In the genomic region with DNA sequence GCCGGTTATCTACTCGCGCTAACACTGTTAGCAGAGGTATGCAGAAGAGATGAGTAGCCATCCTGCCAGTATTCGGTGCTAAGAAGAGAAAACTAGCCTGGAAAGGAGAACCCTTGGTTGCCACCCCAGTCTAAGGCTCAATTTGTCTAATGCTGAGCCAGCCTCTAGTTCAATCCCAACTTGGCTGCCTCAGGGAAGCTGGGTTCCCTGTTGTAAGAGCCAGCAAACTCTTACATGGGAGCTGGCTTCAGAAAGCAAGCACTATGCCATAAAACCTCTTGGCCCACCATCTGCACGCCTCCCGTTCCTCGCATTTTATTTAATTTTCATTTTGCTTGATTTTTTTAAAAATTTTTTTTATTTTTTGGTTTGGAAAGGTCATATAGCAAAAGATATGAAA, we compare ENCODE assay signal across 15 mouse cellular contexts.
"Had no signal": no experiment of that assay in that cellular context is flagged by ENCODE, and none has a peak within 500 bp of the region (broad histone marks: within the 10 kb centered on the region; RNA-seq: fewer than 3 reads in every experiment).

No protein-coding gene starts in this region.

- H3K4me3 ChIP-seq: left cerebral cortex, adult 2 months; limb, embryonic 15.5 days; liver, embryonic 12.5 days; midbrain, embryonic 10.5 days; neural tube, embryonic 13.5 days; stomach, embryonic 15.5 days had no signal

- H3K4me2 ChIP-seq: limb, embryonic 15.5 days; liver, embryonic 12.5 days; lung, embryonic 14.5 days; neural tube, embryonic 13.5 days; stomach, embryonic 15.5 days had no signal

- H3K4me1 ChIP-seq: limb, embryonic 15.5 days; liver, embryonic 12.5 days; midbrain, embryonic 10.5 days; stomach, embryonic 15.5 days had no signal

- DNase-seq: kidney, postnatal 10 days; kidney, postnatal 4 days; lung, embryonic 14.5 days; lung, postnatal 10 days; lung, postnatal 4 days; midbrain, embryonic 14.5 days; right cerebral cortex, postnatal 14 days; thymus, adult 2 months; thymus, postnatal 25 days had no signal

- H3K27me3 ChIP-seq: limb, embryonic 15.5 days; liver, embryonic 12.5 days; neural tube, embryonic 13.5 days; stomach, embryonic 15.5 days had no signal

- H3K9me3 ChIP-seq: limb, embryonic 15.5 days; liver, embryonic 12.5 days; midbrain, embryonic 10.5 days; neural tube, embryonic 13.5 days; stomach, embryonic 15.5 days had no signal

- H3K27ac ChIP-seq: left cerebral cortex, adult 2 months; limb, embryonic 15.5 days; liver, embryonic 12.5 days; midbrain, embryonic 10.5 days; stomach, embryonic 15.5 days had no signal

- ATAC-seq: liver, embryonic 12.5 days had no signal

- H3K9ac ChIP-seq: limb, embryonic 15.5 days; liver, embryonic 12.5 days; lung, embryonic 14.5 days; neural tube, embryonic 13.5 days; stomach, embryonic 15.5 days had no signal
